Mouse (Mus musculus) limb, embryonic 14.5 days (tissue): ENCODE results near the gene Ephb1. TPM values are rescaled to one million over a fixed set of nuclear protein-coding genes. Genes with fewer than 3 reads are reported as not detected.

Experiments used
- ATAC-seq: fragments of 200-750 bp; cut with Nextera tagmentation; 2 replicates; pipeline ENCODE4 v1.8.0; 2017; ENCODE audit warnings: low read depth, moderate number of reproducible peaks, moderate TSS enrichment; ENCODE audit not compliant: low FRiP score
- DNase-seq: peaks from one replicate; pipeline ENCODE4 v3.0.0-alpha.2; 2015; ENCODE audit warnings: low spot score
- H3K27ac ChIP-seq: fragments of 300-500 bp; sonication (generic); replicated peaks from 2 replicates; pipeline ENCODE4 v1.5.1; 2014; ENCODE audit warnings: low read depth, mild to moderate bottlenecking, low read length, moderate library complexity, mixed read lengths
- H3K27me3 ChIP-seq: fragments of 300-500 bp; sonication (generic); 2 replicates; pipeline ENCODE4 v1.6.1; 2014; ENCODE audit warnings: low read length, mixed read lengths; ENCODE audit not compliant: control insufficient read depth, insufficient read depth
- H3K36me3 ChIP-seq: fragments of 300-500 bp; sonication (generic); 2 replicates; pipeline ENCODE4 v1.6.1; 2014; ENCODE audit warnings: mild to moderate bottlenecking, low read length, moderate library complexity, mixed read lengths; ENCODE audit not compliant: control insufficient read depth, insufficient read depth
- H3K4me1 ChIP-seq: fragments of 300-500 bp; sonication (generic); 2 replicates; pipeline ENCODE4 v1.6.1; 2014; ENCODE audit warnings: antibody characterized with exemption, low read length, mixed read lengths; ENCODE audit not compliant: control insufficient read depth, insufficient read depth
- H3K4me2 ChIP-seq: fragments of 300-500 bp; sonication (generic); replicated peaks from 2 replicates; pipeline ENCODE4 v1.6.1; 2014; ENCODE audit warnings: low read depth, mild to moderate bottlenecking, low read length, moderate library complexity; ENCODE audit not compliant: severe bottlenecking
- H3K4me3 ChIP-seq: fragments of 300-500 bp; sonication (generic); replicated peaks from 2 replicates; pipeline ENCODE4 v1.5.1; 2014; ENCODE audit warnings: low read length
- H3K9ac ChIP-seq: fragments of 300-500 bp; sonication (generic); 2 replicates; pipeline ENCODE4 v1.6.1; 2014; ENCODE audit warnings: mild to moderate bottlenecking, low read depth, low read length, moderate library complexity; ENCODE audit not compliant: severe bottlenecking
- H3K9me3 ChIP-seq: fragments of 300-500 bp; sonication (generic); 2 replicates; pipeline ENCODE4 v1.6.1; 2016; ENCODE audit warnings: low read length; ENCODE audit not compliant: control insufficient read depth
- POLR2A ChIP-seq: fragments of 200-500 bp; IDR thresholded peaks from 2 replicates; pipeline ENCODE4 v1.8.0; 2012; ENCODE audit warnings: inconsistent platforms, mild to moderate bottlenecking, moderate library complexity, borderline replicate concordance; ENCODE audit not compliant: insufficient read depth, insufficient read length; ENCODE audit errors: extremely low read depth
- WGBS: fragments of 180-500 bp; shearing (Covaris S2); extraction: QIAGEN DNeasy Blood & Tissue Kit; methylation state at CpG from one replicate; pipeline ENCODE4 v1.1.7; 2014; 5-methylcytosine and 5-hydroxymethylcytosine counted together
- polyA plus RNA-seq, 2 experiments: library from polyadenylated mRNA; depleted of rRNA in 1 of 2; stranded (reverse) in 1 of 2; unstranded in 1 of 2; fragments of >200 nt; fragmentation: Nextera tagmentation in 1 of 2; extraction: Ambion mirVana in 1 of 2; gene quantifications; 2 replicates each; pipeline versions ENCODE4 v1.2.1 to v1.2.3; 2012 to 2014

The Ephb1 gene
- polyA plus RNA-seq, 2 experiments = 4.1 TPM

- TF ChIP-seq POLR2A = no peak
These were observed 39.7 kb downstream of the Ephb1 start for GRCm38 (mm10) chr9:102314795-102315194.

GRCm38 (mm10) chr9:102310431-102310830, 44.1 kb downstream of the Ephb1 start:
- no peak for TF ChIP-seq POLR2A
- Histone ChIP-seq H3K4me1 (no peaks in the 10 kb centered on the region), H3K9me3 (peaks cover 5% of the 10 kb centered on the region; the same call in 1 of the 2 replicates), H3K36me3 (no peaks in the 10 kb centered on the region), H3K4me3 (no peak overlapping the region), H3K27ac (no peak overlapping the region), H3K4me2 (no peak overlapping the region), H3K9ac (no peak overlapping the region), H3K27me3 (no peaks in the 10 kb centered on the region)
- DNase-seq (no peak), ATAC-seq (no peak)
- 19% methylated on average over 3 of the region's 3 CpGs for WGBS

More at GRCm38 (mm10) chr9:102314795-102315194, 39.7 kb downstream of the Ephb1 start:
- no peaks in the 10 kb centered on the region for H3K27me3 ChIP-seq
- H3K27ac ChIP-seq = no peak overlapping the region
- 85% methylated on average over 1 of the region's 1 CpGs for WGBS
- H3K4me1 ChIP-seq = no peaks in the 10 kb centered on the region
- no peaks in the 10 kb centered on the region for H3K36me3 ChIP-seq
- no peak overlapping the region for H3K4me2 ChIP-seq
- no peak for DNase-seq
- H3K9me3 ChIP-seq = peaks cover 5% of the 10 kb centered on the region; the same call in 1 of the 2 replicates
- H3K9ac ChIP-seq = no peak overlapping the region
- ATAC-seq = no peak
- no peak overlapping the region for H3K4me3 ChIP-seq

- ATAC-seq = no peak
- no peak overlapping the region for H3K4me2 ChIP-seq
- TF ChIP-seq POLR2A = no peak
- H3K4me1 ChIP-seq = no peaks in the 10 kb centered on the region
- H3K9me3 ChIP-seq = peaks cover 5% of the 10 kb centered on the region; the same call in 1 of the 2 replicates
- DNase-seq = no peak
- no peaks in the 10 kb centered on the region for H3K36me3 ChIP-seq
- no peak overlapping the region for H3K27ac ChIP-seq
- H3K4me3 ChIP-seq = no peak overlapping the region
- WGBS = 92% methylated on average over 7 of the region's 7 CpGs
- no peaks in the 10 kb centered on the region for H3K27me3 ChIP-seq
- H3K9ac ChIP-seq = no peak overlapping the region
These were observed 45.2 kb downstream of the Ephb1 start for GRCm38 (mm10) chr9:102309278-102309677.

GRCm38 (mm10) chr9:102307656-102308055, 46.8 kb downstream of the Ephb1 start:
- H3K36me3 ChIP-seq = no peaks in the 10 kb centered on the region
- DNase-seq (no peak), ATAC-seq (no peak)
- TF ChIP-seq POLR2A = no peak
- H3K27ac ChIP-seq = no peak overlapping the region
- H3K9me3 ChIP-seq = peaks cover 5% of the 10 kb centered on the region; the same call in 1 of the 2 replicates
- no peak overlapping the region for H3K9ac ChIP-seq
- WGBS = 34% methylated on average over 4 of the region's 4 CpGs
- H3K27me3 ChIP-seq = no peaks in the 10 kb centered on the region
- no peak overlapping the region for H3K4me2 ChIP-seq
- H3K4me1 ChIP-seq = no peaks in the 10 kb centered on the region
- H3K4me3 ChIP-seq = no peak overlapping the region

- no peaks in the 10 kb centered on the region for H3K4me1 ChIP-seq
- no peaks in the 10 kb centered on the region for H3K36me3 ChIP-seq
- no peak for TF ChIP-seq POLR2A
- ATAC-seq = no peak
- 86% methylated on average over 1 of the region's 1 CpGs for WGBS
- H3K4me3 ChIP-seq = no peak overlapping the region
- H3K4me2 ChIP-seq = no peak overlapping the region
- H3K9ac ChIP-seq = no peak overlapping the region
- H3K27ac ChIP-seq = no peak overlapping the region
- no peaks in the 10 kb centered on the region for H3K27me3 ChIP-seq
- H3K9me3 ChIP-seq = peaks cover 5% of the 10 kb centered on the region; the same call in 1 of the 2 replicates
- DNase-seq = no peak
These were observed 47.7 kb downstream of the Ephb1 start for GRCm38 (mm10) chr9:102306645-102307415.
